Mouse (Mus musculus) retina, postnatal 1 day (tissue): ENCODE measurements around the gene Foxn3.

Experiments used
- DNase-seq: peaks from one replicate; pipeline ENCODE4 v3.0.0-alpha.2; 2012

The Foxn3 gene

DNA sequence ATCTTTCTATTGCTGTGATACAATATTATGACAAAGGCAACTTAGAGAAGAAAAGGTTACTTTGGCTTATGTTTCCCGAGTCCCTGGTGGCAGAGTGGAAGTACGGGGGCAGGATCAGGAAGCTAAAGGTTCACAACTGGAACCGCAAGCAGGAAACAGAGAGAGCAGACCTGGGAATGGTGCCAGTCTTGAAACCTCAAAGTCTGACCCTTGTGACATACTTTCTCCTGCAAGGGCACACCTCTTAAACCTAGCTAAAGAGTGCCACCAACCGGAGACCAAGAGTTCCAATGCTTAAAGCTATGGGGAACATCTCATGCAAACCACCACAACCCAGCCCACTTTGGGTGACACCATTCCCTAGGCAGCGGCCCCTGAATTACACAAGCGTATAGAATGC is 414.2 kb downstream of the Foxn3 start:
- DNase-seq: no peak
